Mouse (Mus musculus): ENCODE results near the gene Tsc22d3.

DNA sequence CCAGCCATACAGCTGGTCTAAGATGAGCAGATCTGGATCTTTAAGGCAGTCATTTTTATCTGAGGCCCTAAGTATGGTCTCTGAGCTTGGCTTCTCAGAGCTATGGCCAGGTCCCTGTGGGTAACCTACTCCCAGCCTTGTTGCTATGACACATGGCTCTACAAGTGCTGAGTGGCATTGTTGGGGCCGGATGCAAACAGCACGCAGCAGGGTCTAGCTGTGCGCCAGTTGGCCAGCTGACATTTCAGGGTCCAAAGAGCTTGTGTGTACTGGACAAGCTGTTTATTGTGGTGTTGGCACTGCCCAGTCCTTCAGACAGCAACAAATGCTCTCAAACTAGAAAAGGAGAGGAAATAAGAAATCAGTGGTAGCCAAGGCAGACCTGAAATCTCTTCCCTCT, 35.2 kb downstream of the Tsc22d3 start:
- TF ChIP-seq CTCF (IDR thresholded peaks at IDR 0.05) (no peak), POLR2A (IDR thresholded peaks at IDR 0.05; ENCODE audit: insufficient read depth, low read depth, low read length) (no peak), EP300 (IDR thresholded peaks at IDR 0.05; ENCODE audit: insufficient read depth, low read depth, low read length) (no peak)
